Mouse (Mus musculus): ENCODE data around the gene Hyal3.

Gene Hyal3

GRCm38 (mm10) chr9:107617461-107617860 lies 36.8 kb downstream of the Hyal3 start:
- in situ Hi-C loops (cut with MboI) = no loop called here

- in situ Hi-C loops (cut with MboI) = no loop called here
Observed at GRCm38 (mm10) chr9:107618098-107618497, 37.5 kb downstream of the Hyal3 start.

- in situ Hi-C loops (cut with MboI) = no loop called here
Observed at GRCm38 (mm10) chr9:107618778-107619545, 38.3 kb downstream of the Hyal3 start.

GRCm38 (mm10) chr9:107619546-107619879 lies 38.9 kb downstream of the Hyal3 start:
- in situ Hi-C loops (cut with MboI) = no loop called here

GRCm38 (mm10) chr9:107620954-107621353 lies 40.3 kb downstream of the Hyal3 start:
- in situ Hi-C loops (cut with MboI) = no loop called here

- in situ Hi-C loops (cut with MboI) = no loop called here
Observed at GRCm38 (mm10) chr9:107624539-107624938, 43.9 kb downstream of the Hyal3 start.

GRCm38 (mm10) chr9:107624951-107625350 lies 44.3 kb downstream of the Hyal3 start:
- in situ Hi-C loops (cut with MboI) = no loop called here

GRCm38 (mm10) chr9:107625351-107626128 lies 44.9 kb downstream of the Hyal3 start:
- in situ Hi-C loops (cut with MboI) = no loop called here

- in situ Hi-C loops (cut with MboI) = no loop called here
Observed at GRCm38 (mm10) chr9:107626158-107626843, 45.7 kb downstream of the Hyal3 start.

- in situ Hi-C loops (cut with MboI) = no loop called here
Observed at GRCm38 (mm10) chr9:107626844-107627277, 46.2 kb downstream of the Hyal3 start.

- in situ Hi-C loops (cut with MboI) = no loop called here
Observed at GRCm38 (mm10) chr9:107627387-107628255, 47.0 kb downstream of the Hyal3 start.

- in situ Hi-C loops (cut with MboI) = no loop called here
Observed at GRCm38 (mm10) chr9:107628721-107629410, 48.2 kb downstream of the Hyal3 start.

GRCm38 (mm10) chr9:107629411-107629730 lies 48.8 kb downstream of the Hyal3 start:
- in situ Hi-C loops (cut with MboI) = no loop called here

- in situ Hi-C loops (cut with MboI) = no loop called here
Observed at GRCm38 (mm10) chr9:107629901-107630425, 49.3 kb downstream of the Hyal3 start.

GRCm38 (mm10) chr9:107630576-107630975 lies 50.0 kb downstream of the Hyal3 start:
- in situ Hi-C loops (cut with MboI) = no loop called here

GRCm38 (mm10) chr9:107631311-107631826 lies 50.8 kb downstream of the Hyal3 start:
- in situ Hi-C loops (cut with MboI) = no loop called here

GRCm38 (mm10) chr9:107631861-107632260 lies 51.2 kb downstream of the Hyal3 start:
- in situ Hi-C loops (cut with MboI) = no loop called here

GRCm38 (mm10) chr9:107632478-107632877 lies 51.9 kb downstream of the Hyal3 start:
- in situ Hi-C loops (cut with MboI) = no loop called here

GRCm38 (mm10) chr9:107633091-107633660 lies 52.6 kb downstream of the Hyal3 start:
- in situ Hi-C loops (cut with MboI) = no loop called here

GRCm38 (mm10) chr9:107633661-107634405 lies 53.2 kb downstream of the Hyal3 start:
- in situ Hi-C loops (cut with MboI) = no loop called here
